Mouse (Mus musculus) lung, postnatal 14 days (tissue): ENCODE measurements around the gene Rdh12.
"Not testable (repeated sequence)": the region's sequence is repeated elsewhere in the genome, so short reads cannot be mapped to it uniquely, and the experiment has no call there.

Experiments
- DNase-seq: peaks from one replicate; pipeline ENCODE4 v3.0.0; 2021

Gene Rdh12

GRCm38 (mm10) chr12:79208703-79209464 is at the start of gene Rdh12:
TSS of gene Rdh12 (plus strand) at chr12:79208914.
- DNase-seq, result peak; percentile 37

- no peak for DNase-seq
These were observed 45.8 kb upstream of the Rdh12 start for GRCm38 (mm10) chr12:79162876-79163275.

- no peak for DNase-seq
These were observed 39.5 kb upstream of the Rdh12 start for GRCm38 (mm10) chr12:79169173-79169572.

- DNase-seq, result no peak
These were observed 38.3 kb upstream of the Rdh12 start for GRCm38 (mm10) chr12:79170421-79170820.

GRCm38 (mm10) chr12:79171269-79171995 is 37.3 kb upstream of the Rdh12 start:
- DNase-seq, result no peak

GRCm38 (mm10) chr12:79172019-79172941 is 36.4 kb upstream of the Rdh12 start, which contains the start of gene Vti1b:
TSS of gene Vti1b (minus strand) at chr12:79172667.
- peak; percentile 89 for DNase-seq

GRCm38 (mm10) chr12:79173721-79174120 is 35.0 kb upstream of the Rdh12 start:
- no peak for DNase-seq

- no peak for DNase-seq
These were observed 32.7 kb upstream of the Rdh12 start for GRCm38 (mm10) chr12:79175998-79176397.

- DNase-seq, result not testable (repeated sequence)
These were observed 23.6 kb upstream of the Rdh12 start for GRCm38 (mm10) chr12:79185160-79185559.

- DNase-seq, result peak; percentile 51
These were observed 17.6 kb upstream of the Rdh12 start for GRCm38 (mm10) chr12:79190931-79191673.

- peak; percentile 76 for DNase-seq
These were observed 17.0 kb upstream of the Rdh12 start for GRCm38 (mm10) chr12:79191701-79192100.

- DNase-seq, result no peak
These were observed 16.5 kb upstream of the Rdh12 start, which contains the start of gene Rdh11 for GRCm38 (mm10) chr12:79192193-79192592. TSS of gene Rdh11 (minus strand) at chr12:79192293.

GRCm38 (mm10) chr12:79193441-79193840 is 15.3 kb upstream of the Rdh12 start:
- DNase-seq, result peak; percentile 79

GRCm38 (mm10) chr12:79197105-79197504 is 11.6 kb upstream of the Rdh12 start:
- DNase-seq, result no peak

- DNase-seq, result no peak
These were observed 6.8 kb upstream of the Rdh12 start for GRCm38 (mm10) chr12:79201882-79202281.

- no peak for DNase-seq
These were observed 2.7 kb downstream of the Rdh12 start for GRCm38 (mm10) chr12:79211447-79211846.

GRCm38 (mm10) chr12:79217511-79217910 is 8.8 kb downstream of the Rdh12 start:
- no peak for DNase-seq

- DNase-seq, result no peak
These were observed 26.9 kb downstream of the Rdh12 start for GRCm38 (mm10) chr12:79235485-79236080.

- no peak for DNase-seq
These were observed 33.3 kb downstream of the Rdh12 start for GRCm38 (mm10) chr12:79241985-79242384.

GRCm38 (mm10) chr12:79242921-79243320 is 34.2 kb downstream of the Rdh12 start:
- DNase-seq, result no peak

- DNase-seq, result no peak
These were observed 39.4 kb downstream of the Rdh12 start for GRCm38 (mm10) chr12:79248110-79248509.
